Mouse (Mus musculus) stomach, embryonic 14.5 days (tissue): ENCODE results near the gene Wfdc11. TPM values are rescaled to one million over a fixed set of nuclear protein-coding genes. Genes with fewer than 3 reads are reported as not detected.
"Not testable (repeated sequence)": the region's sequence is repeated elsewhere in the genome, so short reads cannot be mapped to it uniquely, and the experiment has no call there.

Source experiments
- ATAC-seq: fragments of 200-750 bp; cut with Nextera tagmentation; 2 replicates; pipeline ENCODE4 v1.8.0; 2017; ENCODE audit warnings: low read depth, moderate TSS enrichment; ENCODE audit not compliant: insufficient number of reproducible peaks, insufficient read depth, low FRiP score
- H3K27ac ChIP-seq: fragments of 300-500 bp; sonication (generic); 2 replicates; pipeline ENCODE4 v1.5.1; 2014; ENCODE audit warnings: mild to moderate bottlenecking, low read length, moderate library complexity, mixed read lengths
- H3K27me3 ChIP-seq: fragments of 300-500 bp; sonication (generic); 2 replicates; pipeline ENCODE4 v1.6.1; 2014; ENCODE audit warnings: low read length, control low read depth, mixed read lengths; ENCODE audit not compliant: control insufficient read depth, insufficient read depth
- H3K36me3 ChIP-seq: fragments of 300-500 bp; sonication (generic); 2 replicates; pipeline ENCODE4 v1.6.1; 2014; ENCODE audit warnings: mild to moderate bottlenecking, control low read depth, low read length, moderate library complexity, mixed read lengths; ENCODE audit not compliant: control insufficient read depth, insufficient read depth
- H3K4me1 ChIP-seq: fragments of 300-500 bp; sonication (generic); 2 replicates; pipeline ENCODE4 v1.6.1; 2014; ENCODE audit warnings: low read length, control low read depth, mixed read lengths; ENCODE audit not compliant: control insufficient read depth, insufficient read depth
- H3K4me2 ChIP-seq: fragments of 300-500 bp; sonication (generic); replicated peaks from 2 replicates; pipeline ENCODE4 v1.6.1; 2014; ENCODE audit warnings: low read depth, low read length, control low read depth
- H3K4me3 ChIP-seq: fragments of 300-500 bp; sonication (generic); 2 replicates; pipeline ENCODE4 v1.5.1; 2014; ENCODE audit warnings: low read depth, low read length, control low read depth
- H3K9ac ChIP-seq: fragments of 300-500 bp; sonication (generic); replicated peaks from 2 replicates; pipeline ENCODE4 v1.6.1; 2014; ENCODE audit warnings: low read depth, mild to moderate bottlenecking, control low read depth, low read length, moderate library complexity, mixed read lengths
- H3K9me3 ChIP-seq: fragments of 300-500 bp; sonication (generic); 2 replicates; pipeline ENCODE4 v1.6.1; 2016; ENCODE audit warnings: low read depth, low read length, control low read depth; ENCODE audit not compliant: control insufficient read depth
- WGBS: fragments of 180-500 bp; shearing (Covaris S2); extraction: QIAGEN DNeasy Blood & Tissue Kit; methylation state at CpG from one replicate; pipeline ENCODE4 v1.1.7; 2014; 5-methylcytosine and 5-hydroxymethylcytosine counted together
- polyA plus RNA-seq: library from polyadenylated mRNA; unstranded; fragments of >200 nt; fragmentation: Nextera tagmentation; extraction: Ambion mirVana; gene quantifications from 2 replicates; pipeline ENCODE4 v1.2.1, GENCODE M21; 2014

Gene Wfdc11
- polyA plus RNA-seq, 1 experiment from 2014 or later: not detected

DNA sequence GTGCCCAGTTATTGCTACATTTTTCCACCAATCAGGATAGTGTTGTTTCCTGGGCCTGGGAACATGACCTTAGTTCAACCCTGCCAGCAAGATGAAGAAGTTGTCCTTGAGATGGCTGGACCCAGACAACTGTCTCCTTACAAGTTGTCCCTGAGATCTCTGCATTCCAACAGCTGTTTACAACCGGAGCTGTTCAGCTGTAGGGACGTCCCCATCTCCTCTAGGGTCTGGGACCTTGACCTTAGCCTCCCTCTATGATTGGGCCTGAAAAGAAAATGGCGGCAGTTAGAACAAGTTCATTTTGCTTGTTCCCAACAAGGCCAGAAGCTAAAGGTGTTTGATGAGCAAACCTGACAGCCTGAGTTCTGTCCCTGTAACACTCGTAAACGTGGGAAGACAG is 54.8 kb downstream of the Wfdc11 start:
- Histone ChIP-seq H3K9ac (no peak overlapping the region), H3K36me3 (no peaks in the 10 kb centered on the region), H3K4me1 (no peaks in the 10 kb centered on the region), H3K27ac (no peak overlapping the region), H3K4me2 (no peak overlapping the region), H3K4me3 (no peak overlapping the region), H3K27me3 (no peaks in the 10 kb centered on the region), H3K9me3 (no peaks in the 10 kb centered on the region)
- no peak for ATAC-seq
- 75% methylated on average over 5 of the region's 5 CpGs for WGBS

DNA sequence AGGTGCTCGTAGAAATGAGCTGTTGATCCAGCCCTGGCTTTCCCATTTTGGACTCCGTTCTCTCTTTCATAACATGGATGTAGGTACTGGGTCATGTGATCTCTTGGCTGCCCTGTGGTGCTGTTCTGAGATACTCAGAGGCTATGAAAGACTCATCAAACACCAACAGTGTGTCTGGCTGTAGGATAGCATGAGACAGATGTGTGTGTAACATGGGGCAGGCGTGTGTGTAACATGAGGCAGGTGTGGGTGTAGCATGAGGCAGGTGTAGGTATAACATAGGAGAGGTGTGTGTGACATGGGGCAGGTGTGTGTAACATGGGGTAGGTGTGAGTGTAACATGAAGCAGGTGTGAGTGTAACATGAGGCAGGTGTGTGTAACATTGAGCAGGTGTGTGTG is 58.5 kb downstream of the Wfdc11 start:
- no peaks in the 10 kb centered on the region for H3K36me3 ChIP-seq
- no peak overlapping the region for H3K4me3 ChIP-seq
- no peak for ATAC-seq
- no peak overlapping the region for H3K4me2 ChIP-seq
- no peaks in the 10 kb centered on the region for H3K4me1 ChIP-seq
- H3K9me3 ChIP-seq: no peaks in the 10 kb centered on the region
- H3K27me3 ChIP-seq: no peaks in the 10 kb centered on the region
- no peak overlapping the region for H3K27ac ChIP-seq
- WGBS: 86% methylated on average over 3 of the region's 3 CpGs
- no peak overlapping the region for H3K9ac ChIP-seq

DNA sequence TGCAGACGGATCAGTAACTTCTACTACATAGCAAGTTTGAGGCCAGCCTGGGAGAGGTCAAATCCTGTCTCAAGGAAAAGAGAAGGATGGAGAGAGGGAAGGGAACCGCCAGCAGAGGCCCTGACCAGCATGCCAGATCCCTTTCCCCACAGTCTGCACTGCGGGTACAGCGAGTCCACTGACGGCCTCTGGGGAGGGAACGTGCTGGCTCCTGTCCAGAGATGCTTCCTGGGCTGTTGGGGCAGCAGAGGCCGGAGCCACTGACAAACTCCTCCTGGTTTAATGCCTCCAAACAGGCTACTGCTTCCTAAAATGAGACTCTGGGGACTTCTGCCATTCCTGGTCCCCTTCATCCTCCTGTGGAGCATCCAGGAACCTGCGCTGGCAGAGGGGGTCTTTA is 60.4 kb downstream of the Wfdc11 start, which contains the start of the genes Wfdc6b and Wfdc8:
Gene Wfdc6b (plus strand): TSS at position 52 of the 400 bp plus-strand sequence.
Gene Wfdc8 (minus strand): TSS at position 156 of the 400 bp plus-strand sequence.
- not testable (repeated sequence) for H3K9me3 ChIP-seq
- WGBS: 42% methylated on average over 8 of the region's 8 CpGs

More for the DNA sequence above, 60.4 kb downstream of the Wfdc11 start, which contains the start of the genes Wfdc6b and Wfdc8:
- not testable (repeated sequence) for H3K4me3 ChIP-seq, H3K36me3 ChIP-seq, H3K27ac ChIP-seq, H3K9ac ChIP-seq, ATAC-seq, H3K27me3 ChIP-seq, H3K4me2 ChIP-seq, H3K4me1 ChIP-seq

Other genes starting within 250 kb of the Wfdc11 start
- 104 and 120 TPM in 2 replicates for gene Sdc4, start 230.2 kb downstream of the Wfdc11 start, polyA plus RNA-seq
- gene Sys1, start 217.1 kb downstream of the Wfdc11 start, polyA plus RNA-seq: 65.0 and 67.6 TPM in 2 replicates
- gene Gm20458, start 213.1 kb downstream of the Wfdc11 start, polyA plus RNA-seq: 7.0 and 19.1 TPM in 2 replicates
- gene Trp53tg5, start 200.4 kb downstream of the Wfdc11 start, polyA plus RNA-seq: not detected in 2 replicates
- gene Dbndd2, start 188.0 kb downstream of the Wfdc11 start, polyA plus RNA-seq: 8.8 and 17.9 TPM in 2 replicates
- 83.0 and 86.0 TPM in 2 replicates for gene Pigt, start 176.6 kb downstream of the Wfdc11 start, polyA plus RNA-seq
- 241 and 274 TPM in 2 replicates for gene Wfdc2, start 111.7 kb downstream of the Wfdc11 start, polyA plus RNA-seq
- gene Spint3, start 100.6 kb downstream of the Wfdc11 start, polyA plus RNA-seq: not detected in 2 replicates
- gene Wfdc6a, start 88.6 kb downstream of the Wfdc11 start, polyA plus RNA-seq: 2.1 and 2.3 TPM in 2 replicates
- not detected in 2 replicates for gene Eppin, start 80.5 kb downstream of the Wfdc11 start, polyA plus RNA-seq
- gene Wfdc6b, start 60.6 kb downstream of the Wfdc11 start, polyA plus RNA-seq: not detected in 2 replicates
- not detected in 2 replicates for gene Wfdc8, start 60.5 kb downstream of the Wfdc11 start, polyA plus RNA-seq
- not detected in 2 replicates for gene Wfdc16, start 35.3 kb downstream of the Wfdc11 start, polyA plus RNA-seq
- 0.64 and 1.3 TPM in 2 replicates for gene Wfdc10, start 18.0 kb downstream of the Wfdc11 start, polyA plus RNA-seq
- not detected in 2 replicates for gene Wfdc9, start 17.5 kb downstream of the Wfdc11 start, polyA plus RNA-seq
- gene Wfdc13, start 11.0 kb upstream of the Wfdc11 start, polyA plus RNA-seq: 2.4 and 2.5 TPM in 2 replicates
- gene Spint4, start 24.4 kb upstream of the Wfdc11 start, polyA plus RNA-seq: not detected in 2 replicates
- not detected in 2 replicates for gene Spint5, start 41.2 kb upstream of the Wfdc11 start, polyA plus RNA-seq
- 0.78 and 0.95 TPM in 2 replicates for gene Wfdc3, start 71.8 kb upstream of the Wfdc11 start, polyA plus RNA-seq
- gene Dnttip1, start 71.9 kb upstream of the Wfdc11 start, polyA plus RNA-seq: 64.0 and 69.8 TPM in 2 replicates
- gene Ube2c, start 95.8 kb upstream of the Wfdc11 start, polyA plus RNA-seq: 396 and 433 TPM in 2 replicates
- 1.1 and 2.1 TPM in 2 replicates for gene Tnnc2, start 105.9 kb upstream of the Wfdc11 start, polyA plus RNA-seq
- 24.4 and 29.5 TPM in 2 replicates for gene Snx21, start 111.7 kb upstream of the Wfdc11 start, polyA plus RNA-seq
- gene Acot8, start 130.8 kb upstream of the Wfdc11 start, polyA plus RNA-seq: 18.8 and 19.2 TPM in 2 replicates
- gene Zswim3, start 131.0 kb upstream of the Wfdc11 start, polyA plus RNA-seq: 9.0 and 9.2 TPM in 2 replicates
- 16.0 and 17.6 TPM in 2 replicates for gene Zswim1, start 148.6 kb upstream of the Wfdc11 start, polyA plus RNA-seq
- not detected in 2 replicates for gene Spata25, start 154.4 kb upstream of the Wfdc11 start, polyA plus RNA-seq
- 130 and 134 TPM in 2 replicates for gene Ctsa, start 158.8 kb upstream of the Wfdc11 start, polyA plus RNA-seq
- gene Neurl2, start 159.4 kb upstream of the Wfdc11 start, polyA plus RNA-seq: 6.3 and 8.3 TPM in 2 replicates
- gene Pltp, start 183.6 kb upstream of the Wfdc11 start, polyA plus RNA-seq: 50.6 and 53.2 TPM in 2 replicates
- 70.6 and 87.3 TPM in 2 replicates for gene Pcif1, start 205.2 kb upstream of the Wfdc11 start, polyA plus RNA-seq
- gene Zfp335, start 237.7 kb upstream of the Wfdc11 start, polyA plus RNA-seq: 11.8 and 12.7 TPM in 2 replicates